Mouse (Mus musculus): ENCODE measurements around the gene Capn12. TPM values are rescaled to one million over a fixed set of nuclear protein-coding genes. Genes with fewer than 3 reads are reported as not detected.
A peak's percentile ranks its signal among the peaks of the same experiment; 100 is the strongest.
"Not testable (repeated sequence)": the region's sequence is repeated elsewhere in the genome, so short reads cannot be mapped to it uniquely, and the experiment has no call there.

Gene Capn12
- total RNA-seq, 4 experiments from 2014 or later, result 0.12 to 0.16 (median 0.15) TPM; not detected in 1

DNA sequence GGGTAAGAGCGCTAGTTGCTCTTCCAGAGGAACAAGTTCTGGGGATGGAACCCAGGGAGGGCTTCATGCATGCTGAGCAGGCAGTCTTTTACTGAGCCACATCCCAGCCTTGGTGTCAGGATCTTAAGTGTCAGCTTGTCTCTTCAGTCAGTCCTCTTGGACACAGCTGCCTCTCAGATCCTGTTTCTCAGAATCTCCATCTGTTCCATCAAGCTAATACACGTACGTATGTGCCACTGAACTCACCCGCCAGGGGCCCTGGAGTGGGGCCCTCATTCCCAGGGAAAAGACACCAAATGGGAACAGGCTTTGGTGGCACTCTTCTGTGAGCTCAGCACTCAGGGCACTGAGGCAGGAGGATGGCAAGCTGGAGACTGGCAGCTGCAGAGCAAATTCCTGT is 3.4 kb upstream of the Capn12 start:
- DNase-seq, result no peak

DNA sequence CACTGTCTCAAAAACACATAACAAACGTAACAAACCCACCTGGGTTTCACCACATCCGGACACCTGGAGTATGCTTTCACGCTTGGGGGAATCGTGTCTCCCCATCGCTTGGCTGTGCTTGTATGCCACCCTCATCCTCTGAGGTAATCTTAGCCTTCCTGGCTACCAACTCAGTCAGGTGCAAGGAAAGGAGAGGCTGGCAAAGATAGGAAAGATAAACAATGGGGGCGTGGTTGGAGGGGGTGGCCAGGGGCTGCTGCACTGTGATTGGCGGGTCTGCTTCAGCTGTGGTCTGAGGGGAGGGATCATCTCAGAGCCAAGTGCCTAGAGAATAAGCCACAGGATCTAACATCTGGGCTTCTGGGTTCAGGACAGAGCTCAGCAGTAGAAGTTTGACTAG is 1.6 kb upstream of the Capn12 start:
- no peak for DNase-seq

DNA sequence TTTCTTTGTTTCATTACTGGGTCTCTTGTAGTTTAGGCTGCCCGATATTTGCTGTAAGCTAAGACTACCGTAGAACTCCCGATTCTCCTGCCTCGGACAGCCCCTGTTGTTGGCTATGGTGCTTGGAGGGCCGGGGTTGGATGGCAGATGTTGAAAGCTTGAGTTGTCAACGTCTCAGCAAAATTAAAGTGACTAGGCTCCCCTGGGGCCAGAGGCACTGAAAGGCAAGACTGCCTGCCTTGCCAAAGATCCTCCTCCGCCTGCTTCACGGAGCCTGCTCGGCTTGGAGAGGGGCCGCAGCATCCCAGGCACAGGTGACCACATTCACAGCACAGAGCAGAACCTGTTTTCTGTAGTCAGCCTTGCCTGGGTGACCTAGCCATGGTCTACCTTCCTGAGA is 668 bp upstream of the Capn12 start:
- no peak for DNase-seq

DNA sequence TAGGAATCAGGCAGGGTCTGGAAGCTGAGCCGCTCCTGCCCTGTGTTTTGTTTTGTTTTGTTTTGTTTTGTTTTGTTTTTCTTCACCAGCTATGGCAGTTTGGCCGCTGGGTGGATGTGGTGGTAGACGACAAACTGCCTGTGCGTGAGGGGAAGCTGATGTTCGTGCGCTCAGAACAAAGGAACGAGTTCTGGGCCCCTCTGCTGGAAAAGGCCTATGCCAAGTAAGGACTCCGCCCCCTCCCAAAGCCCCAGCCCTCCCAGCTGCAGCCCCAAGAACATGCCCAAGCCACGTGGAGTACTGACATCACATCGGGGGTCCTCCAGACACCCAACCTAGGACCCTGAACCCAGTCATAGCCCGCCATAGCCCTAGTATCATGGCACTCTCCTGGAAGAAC is 1.8 kb downstream of the Capn12 start:
- no peak for DNase-seq

DNA sequence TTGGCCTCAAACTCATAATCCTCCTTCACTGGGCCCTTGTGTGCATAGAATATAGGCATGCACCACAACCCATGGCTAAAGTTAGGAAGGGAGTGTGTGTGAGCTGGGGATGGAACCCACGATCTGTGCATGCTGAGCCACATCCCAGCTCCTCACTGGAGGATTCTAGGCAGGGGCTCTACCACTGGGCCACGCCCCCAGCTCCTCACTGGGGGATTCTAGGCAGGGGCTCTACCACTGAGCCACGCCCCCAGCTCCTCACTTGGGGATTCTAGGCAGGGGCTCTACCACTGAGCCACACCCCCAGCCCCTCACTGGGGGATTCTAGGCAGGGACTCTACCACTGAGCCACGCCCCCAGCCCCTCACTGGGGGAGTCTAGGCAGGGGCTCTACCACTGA is 2.5 kb downstream of the Capn12 start:
- not testable (repeated sequence) for DNase-seq

DNA sequence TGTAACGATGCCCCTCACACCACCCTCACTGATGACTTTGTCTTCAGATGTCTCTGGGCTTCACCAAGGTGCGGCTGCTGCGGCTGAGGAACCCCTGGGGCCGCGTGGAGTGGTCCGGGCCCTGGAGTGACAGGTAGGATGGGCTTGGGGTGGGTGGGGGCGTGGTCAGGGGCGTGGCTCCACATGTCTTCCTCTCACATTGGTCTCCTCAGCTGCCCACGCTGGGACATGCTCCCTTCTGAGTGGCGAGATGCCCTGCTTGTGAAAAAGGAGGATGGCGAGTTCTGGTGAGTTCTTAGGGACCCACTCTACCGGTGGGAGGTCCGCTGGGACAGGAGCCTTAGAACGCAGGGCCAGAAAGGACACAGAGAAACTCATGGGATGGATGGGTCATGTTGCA is 5.3 kb downstream of the Capn12 start:
- DNase-seq, result no peak

DNA sequence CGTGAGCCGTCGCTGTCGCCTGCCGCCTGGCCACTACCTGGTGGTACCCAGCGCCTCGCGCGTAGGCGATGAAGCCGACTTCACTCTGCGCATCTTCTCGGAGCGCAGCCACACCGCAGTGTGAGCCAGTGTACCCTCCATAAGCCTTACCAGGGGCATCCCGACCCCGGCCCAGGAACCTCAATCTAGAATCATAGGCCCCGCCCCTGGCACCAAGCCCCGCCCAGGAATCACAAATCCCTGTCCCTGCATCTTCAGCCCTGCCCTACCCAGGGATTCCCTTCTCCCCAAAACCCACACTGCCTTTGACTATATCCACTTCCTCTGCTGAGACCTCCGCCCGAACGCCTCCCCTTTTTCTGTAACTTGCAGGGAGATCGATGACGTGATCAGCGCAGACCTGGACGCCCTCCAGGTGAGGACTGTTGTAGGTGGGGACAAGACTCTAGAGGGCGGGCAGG is 7.5 kb downstream of the Capn12 start:
- DNase-seq, result no peak

DNA sequence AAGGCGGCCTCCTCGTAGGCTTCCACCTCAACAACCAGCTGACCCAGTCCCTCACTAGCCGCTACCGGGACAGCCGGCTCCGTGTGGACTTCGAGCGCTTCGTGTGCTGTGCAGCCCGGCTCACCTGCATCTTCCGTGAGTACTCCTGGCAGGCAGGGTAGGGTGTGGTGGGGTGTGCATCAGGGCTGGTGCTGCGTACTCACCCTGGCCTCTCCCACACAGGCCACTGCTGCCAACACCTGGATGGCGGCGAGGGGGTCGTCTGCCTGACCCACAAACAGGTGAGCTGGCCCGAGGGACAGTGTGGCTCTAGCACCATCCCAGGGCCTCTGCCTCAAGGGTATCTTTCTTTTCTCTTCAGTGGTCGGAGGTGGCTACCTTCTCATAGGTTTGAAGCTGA is 11.4 kb downstream of the Capn12 start:
- no peak for DNase-seq

DNA sequence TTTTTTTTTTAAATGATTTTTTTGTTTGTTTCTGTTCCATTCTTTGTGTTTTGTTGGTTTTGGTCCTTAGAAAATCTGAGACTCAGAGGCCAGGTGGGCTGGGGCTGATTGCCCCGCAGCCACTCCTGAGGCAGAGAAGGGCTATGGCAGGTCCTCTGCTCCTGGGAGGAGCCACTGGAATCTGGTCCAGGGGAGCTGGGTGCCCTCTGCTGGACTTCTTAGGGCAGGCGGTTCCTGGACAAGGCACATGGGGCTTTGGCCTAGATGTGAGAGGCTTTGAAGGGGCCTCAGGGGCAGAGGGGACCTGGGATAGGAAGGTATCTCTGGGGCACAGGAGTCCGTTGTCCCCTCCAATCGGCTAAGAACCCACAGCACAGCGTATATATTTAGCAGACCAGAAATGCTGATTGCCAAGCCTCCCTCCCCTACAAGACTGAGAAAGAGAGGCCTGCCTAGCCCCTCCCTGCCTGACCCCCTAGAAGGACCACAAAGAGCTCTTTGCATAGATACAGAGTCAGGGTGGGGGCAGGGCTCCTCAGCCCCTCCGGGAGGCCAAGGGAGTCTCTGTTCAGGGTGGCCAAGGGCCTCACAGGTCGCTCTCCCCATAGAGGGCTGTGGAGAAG is 12.5 kb downstream of the Capn12 start:
- DNase-seq, result no peak

DNA sequence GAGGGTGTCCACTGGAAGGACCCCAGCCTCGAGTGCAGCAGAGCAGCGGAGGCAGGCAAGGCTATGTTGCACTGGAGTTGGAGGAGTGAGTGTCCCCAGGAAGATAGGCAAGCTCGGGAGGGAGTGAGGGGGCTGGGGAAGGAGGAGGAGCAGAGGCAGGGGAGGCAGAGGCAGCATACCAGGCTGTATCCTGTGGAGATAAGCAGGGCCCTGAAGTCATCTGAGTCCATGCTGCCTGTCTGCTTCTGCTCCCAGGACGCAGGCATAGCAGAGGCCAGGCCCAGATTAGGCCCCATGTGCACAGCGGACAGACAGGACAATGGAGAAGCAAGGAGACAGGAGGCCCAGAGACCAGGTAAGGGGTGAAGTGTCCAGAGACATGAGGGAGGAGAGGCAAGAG is 13.7 kb downstream of the Capn12 start:
- no peak for DNase-seq

DNA sequence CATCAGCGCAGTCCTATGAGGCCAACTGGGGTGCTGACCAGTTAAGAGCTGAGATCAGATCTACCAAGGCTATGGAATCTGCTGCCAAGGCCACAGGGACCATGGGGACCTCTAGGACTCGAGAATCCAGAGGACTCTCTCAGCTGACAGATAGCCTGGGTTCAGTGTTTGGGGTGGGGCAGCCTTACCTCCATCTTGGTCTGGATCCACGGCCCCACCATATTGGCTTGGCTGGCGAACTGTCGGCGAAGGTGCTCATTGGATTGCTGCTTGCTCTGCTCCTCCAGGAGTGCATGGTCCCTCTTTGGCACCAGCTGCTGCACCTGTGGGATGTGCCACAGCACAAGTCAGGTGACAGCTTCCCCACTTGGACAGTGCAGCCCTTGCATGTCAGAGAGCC is 16.4 kb downstream of the Capn12 start:
- no peak for DNase-seq

DNA sequence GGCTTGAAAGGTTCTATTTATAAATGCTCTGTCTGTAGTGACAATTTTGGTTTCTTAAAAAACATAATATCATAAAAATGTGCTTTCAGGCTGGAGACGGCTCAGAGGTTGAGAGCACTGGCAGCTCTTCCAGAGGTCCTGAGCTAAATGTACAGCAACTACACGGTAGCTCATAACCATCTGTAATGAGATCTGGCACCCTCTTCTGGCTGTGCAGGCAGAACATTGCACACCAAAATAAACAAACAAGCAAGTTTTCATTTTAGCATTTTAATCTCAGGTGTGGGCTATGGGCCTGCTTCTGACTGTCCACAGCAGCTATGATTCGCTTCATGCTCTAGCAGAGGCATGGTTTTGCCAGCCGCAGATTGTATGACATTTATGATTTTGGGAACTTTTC is 18.8 kb downstream of the Capn12 start:
- DNase-seq, result no peak

DNA sequence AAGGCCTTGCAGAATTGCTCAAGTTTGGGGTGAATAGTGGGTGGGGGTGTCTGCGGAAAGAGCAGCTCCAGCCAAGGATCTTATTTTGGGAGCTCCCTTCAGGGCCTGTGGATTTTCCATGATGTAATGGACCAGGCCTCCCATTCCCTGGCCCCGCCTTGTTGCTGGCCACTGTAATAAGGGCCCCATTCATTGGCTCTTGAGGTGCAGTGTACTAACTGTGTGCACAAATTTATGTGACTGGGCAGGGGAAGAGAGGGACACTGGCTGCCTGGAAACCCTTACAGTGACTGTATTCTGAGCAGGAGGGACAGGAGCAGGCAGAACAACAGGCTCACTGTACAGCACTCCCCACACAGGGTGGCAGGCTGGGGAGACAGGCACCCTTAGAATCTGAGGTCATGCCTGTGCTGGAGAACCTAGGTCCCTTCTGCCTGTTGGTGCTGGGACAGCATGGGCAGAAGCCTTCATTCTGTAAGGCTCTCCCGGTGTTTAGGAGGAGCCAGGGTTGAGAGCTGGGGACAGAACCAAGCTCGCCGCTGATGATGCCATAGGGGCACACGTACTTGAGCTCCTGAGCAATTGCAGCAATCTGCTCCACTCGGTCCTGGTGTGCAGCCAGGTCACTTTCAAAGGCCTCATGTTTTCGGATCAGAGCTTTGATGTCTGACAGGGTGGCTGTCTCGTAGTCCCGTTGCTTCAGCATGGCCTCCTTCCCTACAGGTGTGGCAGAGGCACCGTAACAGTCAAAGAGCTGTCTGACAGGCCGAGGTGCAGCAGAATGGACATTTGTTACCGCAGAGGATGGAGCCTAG is 20.3 kb downstream of the Capn12 start:
- peak; percentile 47 for DNase-seq

DNA sequence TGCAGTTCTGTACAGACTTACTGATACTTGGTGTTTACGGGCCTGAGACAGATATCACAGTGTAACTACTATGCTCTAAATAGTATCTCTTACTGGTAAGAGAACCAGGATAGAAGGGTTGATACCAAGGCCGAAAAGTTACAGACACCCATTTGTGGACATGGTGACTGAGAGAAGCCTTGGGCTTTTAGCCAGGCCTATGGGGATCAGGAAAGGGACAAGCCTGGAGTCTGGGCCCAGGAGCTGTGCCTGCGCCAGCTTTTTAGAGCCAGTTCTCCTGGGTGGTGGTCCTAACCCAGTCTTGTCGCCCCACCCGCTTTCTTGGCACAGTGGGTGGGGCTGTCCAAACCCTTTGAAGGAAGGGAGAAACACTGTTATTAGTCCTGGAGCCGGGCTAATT is 21.0 kb downstream of the Capn12 start:
- DNase-seq, result peak; percentile 63

DNA sequence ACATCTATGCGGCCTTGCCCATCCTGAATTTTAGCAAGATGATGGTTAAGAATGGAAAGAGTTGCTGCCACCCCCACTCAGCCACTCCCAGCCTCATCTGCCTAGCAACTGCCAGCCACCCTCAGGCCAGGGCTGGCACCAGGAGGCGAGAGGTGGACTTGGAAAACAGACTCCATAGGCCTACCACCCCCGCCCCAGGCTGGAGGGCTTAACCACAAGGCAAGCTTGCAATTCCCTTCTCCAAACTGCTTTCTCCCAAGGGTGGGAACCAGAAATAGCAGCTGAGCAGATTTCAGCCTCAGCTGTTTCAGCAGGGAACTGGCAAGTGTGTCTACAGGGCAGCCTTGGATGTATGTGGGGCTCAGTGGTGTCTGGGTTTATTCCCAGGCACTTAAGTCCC is 21.6 kb downstream of the Capn12 start:
- no peak for DNase-seq

DNA sequence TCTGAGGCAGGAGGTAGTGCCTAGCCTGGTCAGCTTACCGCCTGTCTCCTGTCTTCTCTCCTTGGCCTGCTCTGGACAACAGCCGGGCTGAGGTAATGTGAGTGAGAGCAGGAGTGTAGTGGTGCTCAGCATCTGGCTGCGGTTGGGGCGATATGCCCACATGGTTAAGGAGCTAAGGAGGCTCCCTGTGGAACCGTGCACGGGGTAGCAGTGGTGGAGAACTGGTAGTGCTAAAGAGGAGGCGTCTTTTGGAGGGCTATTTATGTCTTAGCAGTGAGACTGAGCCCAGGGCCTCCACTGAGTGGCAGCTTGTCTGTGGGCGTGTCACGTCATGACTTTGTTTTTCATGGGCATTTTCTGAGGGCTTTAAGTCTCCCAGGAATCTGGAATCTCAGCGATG is 22.6 kb downstream of the Capn12 start:
- DNase-seq, result no peak

DNA sequence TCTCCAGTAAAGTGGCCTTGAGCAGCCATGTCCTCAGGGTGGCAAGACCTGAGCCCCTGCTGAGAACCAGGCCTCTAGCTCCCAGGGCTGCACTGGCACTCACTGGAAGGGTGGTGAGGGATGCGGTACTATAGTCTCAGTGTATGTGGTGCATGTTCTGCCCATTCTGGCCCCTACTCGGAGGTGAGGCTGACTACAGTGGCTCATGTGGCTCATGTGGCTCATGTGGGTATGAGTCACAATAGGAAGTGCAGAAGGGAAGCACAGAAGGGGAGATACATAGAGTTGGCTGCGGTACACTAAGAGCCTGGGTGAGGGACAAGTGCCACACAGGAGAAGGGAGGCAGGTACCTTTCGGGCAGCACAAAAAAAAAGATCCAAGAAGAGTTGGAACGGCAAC is 26.0 kb downstream of the Capn12 start:
- no peak for DNase-seq

DNA sequence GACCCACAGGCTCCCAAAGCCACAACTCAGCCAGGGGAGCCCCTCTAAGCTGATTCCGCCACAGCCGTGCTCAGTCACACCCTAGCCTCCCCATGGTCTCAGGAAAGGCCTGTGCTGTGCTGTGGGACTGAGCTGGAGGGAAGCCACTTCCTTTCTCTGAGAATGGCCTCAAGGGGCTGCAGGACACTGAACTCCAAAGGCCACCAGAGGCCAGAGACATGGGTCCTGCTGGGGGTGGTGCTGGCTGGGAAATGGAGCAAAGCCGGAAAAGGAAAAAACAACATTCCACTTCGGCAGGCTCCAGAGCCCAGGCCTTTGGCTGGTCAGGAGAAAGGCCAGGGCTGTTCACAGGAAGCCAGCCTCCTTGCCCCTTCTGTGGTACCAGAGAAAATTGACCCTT is 30.4 kb downstream of the Capn12 start:
- DNase-seq, result peak; percentile 52

DNA sequence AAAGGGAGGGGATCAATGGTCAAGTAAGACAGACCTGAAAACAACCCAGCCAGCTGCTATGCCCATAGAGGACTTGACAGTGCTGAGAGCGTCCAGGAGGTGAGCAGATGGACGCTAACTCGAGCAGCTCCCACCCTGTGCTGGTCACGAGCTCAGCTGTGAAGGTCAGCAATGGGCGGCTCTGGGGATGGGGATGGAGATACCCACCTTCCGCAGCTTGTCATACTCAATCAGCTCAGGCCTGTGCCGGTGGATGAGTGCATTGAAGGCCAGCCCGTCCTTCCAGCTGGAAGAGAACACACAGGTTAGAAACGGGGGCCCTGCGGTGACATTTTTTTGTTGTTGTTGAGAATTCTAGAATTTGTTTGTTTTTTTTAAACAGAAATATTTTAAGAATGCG is 31.9 kb downstream of the Capn12 start:
- DNase-seq, result no peak

DNA sequence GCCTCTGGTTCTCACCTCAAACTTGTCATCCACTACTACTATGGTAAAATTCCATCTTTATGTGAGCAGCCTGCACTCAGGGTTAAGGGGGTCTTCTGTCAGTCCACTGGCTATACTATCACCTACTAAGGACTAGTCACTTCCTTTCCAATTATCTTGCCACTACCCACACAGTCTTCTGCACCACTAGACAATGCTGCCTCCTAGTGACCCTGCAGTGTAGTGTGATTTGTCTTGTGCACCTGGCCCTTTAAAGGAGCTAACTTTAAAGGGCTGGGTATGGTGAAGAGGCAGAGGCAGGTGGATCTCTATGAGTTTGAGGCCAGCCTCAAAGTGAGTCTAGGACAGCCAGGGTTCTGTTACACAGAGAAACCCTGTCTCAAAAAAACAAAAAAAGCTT is 35.3 kb downstream of the Capn12 start:
- DNase-seq, result no peak

DNA sequence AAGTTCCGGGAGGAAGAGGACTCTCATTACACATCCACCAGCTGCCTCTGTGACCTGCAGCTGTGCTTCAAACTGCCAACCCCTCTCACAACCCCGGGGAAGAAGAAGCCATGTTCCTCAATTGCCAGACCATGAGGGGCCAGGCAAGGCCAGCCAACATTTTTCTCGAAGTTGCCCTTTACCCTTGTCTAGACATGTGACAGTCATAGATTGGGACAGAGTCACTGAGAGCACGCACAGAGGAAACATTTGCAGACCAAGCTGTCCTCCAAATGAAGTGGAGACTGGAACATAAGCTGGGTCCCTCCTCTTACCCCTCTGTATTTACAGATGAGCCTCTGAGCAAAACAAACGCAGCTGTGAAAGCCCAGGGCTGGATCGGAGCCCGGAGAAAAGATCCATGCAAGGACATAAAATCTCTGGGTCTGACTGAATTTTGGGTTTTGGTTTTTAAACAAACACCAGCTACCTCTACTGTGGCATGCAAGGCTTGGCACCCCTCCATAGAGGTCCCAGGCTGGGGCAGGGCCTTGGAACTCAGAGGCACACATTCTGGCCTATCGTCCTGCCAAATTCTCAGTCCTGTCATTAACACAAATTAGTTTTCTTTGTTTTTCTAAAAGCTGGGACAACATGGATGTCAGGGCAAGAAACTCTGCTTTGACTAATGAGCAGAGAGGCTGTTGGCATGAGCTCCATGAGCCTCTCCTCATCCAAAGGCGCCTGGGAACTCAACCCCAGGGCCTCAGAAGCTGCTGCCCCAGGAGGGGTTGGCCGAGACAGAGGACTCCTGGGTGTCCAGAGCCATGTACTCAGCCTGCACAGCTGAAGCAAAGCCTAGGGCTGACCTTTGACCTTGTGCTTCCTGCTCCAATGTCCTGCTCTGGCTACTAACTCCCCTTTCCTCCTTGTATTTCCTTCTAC is 36.5 kb downstream of the Capn12 start:
- peak; percentile 66 for DNase-seq

DNA sequence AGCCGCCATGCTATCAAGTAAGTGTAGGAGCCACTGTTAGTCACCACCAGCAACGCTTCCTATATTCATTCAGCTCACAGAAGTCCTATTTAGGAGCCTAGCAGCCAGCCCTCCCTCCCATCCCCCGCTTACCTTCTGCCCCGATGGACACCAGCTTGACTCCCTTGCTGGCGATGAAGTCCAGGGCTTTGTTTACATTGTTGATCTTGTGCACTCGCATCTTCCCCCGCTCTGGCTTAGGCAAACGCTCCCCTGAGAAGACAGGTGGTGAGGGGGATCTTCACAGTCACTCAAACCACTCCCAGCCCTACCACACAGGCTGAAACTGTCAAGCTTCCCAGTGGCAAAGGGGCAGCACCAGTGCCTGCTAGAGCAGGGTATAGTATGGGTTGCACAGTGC is 37.3 kb downstream of the Capn12 start:
- no peak for DNase-seq

DNA sequence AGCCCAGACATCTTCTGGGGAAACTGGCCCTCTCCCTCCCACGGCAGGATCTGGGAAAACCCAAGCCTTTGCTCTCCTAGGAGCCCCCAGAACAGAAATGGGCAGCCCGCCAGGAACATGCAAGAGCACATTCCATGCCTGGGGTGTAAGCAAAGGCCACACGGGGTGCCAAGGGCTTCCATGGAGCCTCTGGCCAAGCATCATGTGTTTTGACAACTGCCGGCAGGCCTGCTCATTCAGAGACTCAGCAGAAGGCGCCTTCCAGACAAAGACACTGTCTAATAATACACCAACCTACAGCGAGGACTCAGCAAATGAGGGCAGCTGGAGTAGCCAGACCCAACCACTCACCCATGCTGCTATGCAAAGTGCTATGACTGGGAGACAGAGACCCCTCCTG is 38.6 kb downstream of the Capn12 start:
- DNase-seq, result peak; percentile 55

All from adrenal gland, adult 8-10 months (tissue).